Mouse (Mus musculus) embryonic facial prominence, embryonic 14.5 days (tissue): ENCODE results near the gene 1110012L19Rik. TPM values are rescaled to one million over a fixed set of nuclear protein-coding genes. Genes with fewer than 3 reads are reported as not detected.
"Not testable (repeated sequence)": the region's sequence is repeated elsewhere in the genome, so short reads cannot be mapped to it uniquely, and the experiment has no call there.

Source experiments
- ATAC-seq: fragments of 200-750 bp; cut with Nextera tagmentation; 2 replicates; pipeline ENCODE4 v1.8.0; 2017; ENCODE audit warnings: low read depth, moderate number of reproducible peaks, moderate TSS enrichment
- DNase-seq: peaks from one replicate; pipeline ENCODE4 v3.0.0-alpha.2; 2015; ENCODE audit warnings: low spot score
- H3K27ac ChIP-seq: fragments of 300-500 bp; sonication (generic); replicated peaks from 2 replicates; pipeline ENCODE4 v1.5.1; 2014; ENCODE audit warnings: low read depth, mild to moderate bottlenecking, low read length, moderate library complexity
- H3K27me3 ChIP-seq: fragments of 300-500 bp; sonication (generic); replicated peaks from 2 replicates; pipeline ENCODE4 v1.6.1; 2014; ENCODE audit warnings: low read length; ENCODE audit not compliant: control insufficient read depth, insufficient read depth
- H3K36me3 ChIP-seq: fragments of 300-500 bp; sonication (generic); 2 replicates; pipeline ENCODE4 v1.6.1; 2014; ENCODE audit warnings: low read length, mixed read lengths; ENCODE audit not compliant: control insufficient read depth, insufficient read depth
- H3K4me1 ChIP-seq: fragments of 300-500 bp; sonication (generic); 2 replicates; pipeline ENCODE4 v1.6.1; 2014; ENCODE audit warnings: antibody characterized with exemption, low read length; ENCODE audit not compliant: control insufficient read depth, insufficient read depth
- H3K4me2 ChIP-seq: fragments of 300-500 bp; sonication (generic); 2 replicates; pipeline ENCODE4 v1.6.1; 2014; ENCODE audit warnings: low read depth, mild to moderate bottlenecking, low read length, moderate library complexity, mixed read lengths
- H3K4me3 ChIP-seq: fragments of 300-500 bp; sonication (generic); 2 replicates; pipeline ENCODE4 v1.5.1; 2014; ENCODE audit warnings: low read depth, mild to moderate bottlenecking, low read length
- H3K9ac ChIP-seq: fragments of 300-500 bp; sonication (generic); 2 replicates; pipeline ENCODE4 v1.6.1; 2014; ENCODE audit warnings: low read depth, mild to moderate bottlenecking, low read length, moderate library complexity, mixed read lengths
- H3K9me3 ChIP-seq: fragments of 300-500 bp; sonication (generic); 2 replicates; pipeline ENCODE4 v1.6.1; 2016; ENCODE audit warnings: low read length; ENCODE audit not compliant: control insufficient read depth
- WGBS: fragments of 180-500 bp; shearing (Covaris S2); extraction: QIAGEN DNeasy Blood & Tissue Kit; methylation state at CpG from one replicate; pipeline ENCODE4 v1.1.7; 2014; 5-methylcytosine and 5-hydroxymethylcytosine counted together
- polyA plus RNA-seq: library from polyadenylated mRNA; unstranded; fragments of >200 nt; fragmentation: Nextera tagmentation; extraction: Ambion mirVana; gene quantifications from 2 replicates; pipeline ENCODE4 v1.2.1, GENCODE M21; 2014

The 1110012L19Rik gene
- polyA plus RNA-seq, 1 experiment from 2014 or later: 25.6 TPM

DNA sequence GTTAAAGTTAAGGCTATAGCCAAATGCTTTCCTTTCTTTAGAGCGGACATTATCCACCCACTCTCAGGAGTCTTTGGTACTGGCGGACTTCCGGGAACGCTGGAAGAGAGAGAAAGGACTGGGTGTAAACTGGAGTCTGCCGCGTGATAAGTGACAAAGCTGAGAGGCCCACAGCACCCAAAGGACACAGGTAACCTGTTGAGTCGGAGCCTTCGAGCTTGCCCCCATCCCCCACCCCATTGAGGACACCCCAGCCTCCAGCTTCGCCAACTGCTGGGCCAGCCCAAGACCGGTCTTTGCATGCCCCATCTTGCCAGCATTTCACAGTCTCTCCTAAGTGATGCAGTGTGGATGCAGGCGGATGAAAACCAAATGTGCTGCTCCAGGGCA, 280 bp downstream of the 1110012L19Rik start:
- WGBS: 14% methylated on average over 8 of the region's 11 CpGs
- H3K36me3 ChIP-seq: no peaks in the 10 kb centered on the region
- peak overlapping the region; percentile 82 for H3K27ac ChIP-seq
- no peaks in the 10 kb centered on the region for H3K4me1 ChIP-seq
- H3K27me3 ChIP-seq: no peaks in the 10 kb centered on the region
- H3K4me2 ChIP-seq: peak overlapping the region; percentile 56
- no peaks in the 10 kb centered on the region for H3K9me3 ChIP-seq
- peak overlapping the region; percentile 71 for H3K9ac ChIP-seq
- peak overlapping the region; percentile 56 for H3K4me3 ChIP-seq
- peak; percentile 65 for ATAC-seq
- DNase-seq: peak; percentile 11

GRCm38 (mm10) chrX:70392636-70393035, 7.0 kb downstream of the 1110012L19Rik start:
- not testable (repeated sequence) for ATAC-seq, H3K4me2 ChIP-seq, H3K36me3 ChIP-seq, H3K9ac ChIP-seq, H3K27ac ChIP-seq, H3K4me3 ChIP-seq, H3K9me3 ChIP-seq, H3K4me1 ChIP-seq, DNase-seq, H3K27me3 ChIP-seq

DNA sequence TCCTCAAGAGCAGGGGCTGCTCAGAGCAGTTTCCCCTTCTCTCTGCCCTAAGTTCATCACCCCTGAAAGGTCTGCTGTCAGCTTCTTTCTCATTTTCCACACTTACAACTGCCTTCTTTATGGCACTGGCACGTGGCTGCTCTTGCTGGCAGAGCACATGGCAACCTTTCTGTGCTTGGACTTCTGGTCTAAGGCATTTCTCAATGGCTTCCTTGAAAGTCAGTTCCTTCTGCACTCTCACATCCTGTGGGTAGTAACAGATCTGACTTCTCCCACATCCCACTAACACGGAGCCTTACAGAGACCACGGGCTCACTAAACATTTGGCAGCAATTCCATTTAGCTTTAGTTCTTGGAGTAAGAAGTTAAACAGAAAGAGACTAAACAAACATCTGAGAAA, 39.8 kb downstream of the 1110012L19Rik start:
- not testable (repeated sequence) for DNase-seq, H3K27me3 ChIP-seq, H3K9me3 ChIP-seq, H3K36me3 ChIP-seq, H3K4me3 ChIP-seq, ATAC-seq, H3K27ac ChIP-seq, H3K4me2 ChIP-seq, H3K4me1 ChIP-seq, H3K9ac ChIP-seq
- 61% methylated on average over 3 of the region's 3 CpGs for WGBS

Other genes starting within 250 kb of the 1110012L19Rik start
- 4.9 and 5.8 TPM in 2 replicates for gene Ids, start 20.8 kb upstream of the 1110012L19Rik start, polyA plus RNA-seq
- 45.1 and 50.3 TPM in 2 replicates for gene Tmem185a, start 91.3 kb downstream of the 1110012L19Rik start, polyA plus RNA-seq